Mouse (Mus musculus): Measurements from ENCODE around the gene Wdr24.

Gene Wdr24

DNA sequence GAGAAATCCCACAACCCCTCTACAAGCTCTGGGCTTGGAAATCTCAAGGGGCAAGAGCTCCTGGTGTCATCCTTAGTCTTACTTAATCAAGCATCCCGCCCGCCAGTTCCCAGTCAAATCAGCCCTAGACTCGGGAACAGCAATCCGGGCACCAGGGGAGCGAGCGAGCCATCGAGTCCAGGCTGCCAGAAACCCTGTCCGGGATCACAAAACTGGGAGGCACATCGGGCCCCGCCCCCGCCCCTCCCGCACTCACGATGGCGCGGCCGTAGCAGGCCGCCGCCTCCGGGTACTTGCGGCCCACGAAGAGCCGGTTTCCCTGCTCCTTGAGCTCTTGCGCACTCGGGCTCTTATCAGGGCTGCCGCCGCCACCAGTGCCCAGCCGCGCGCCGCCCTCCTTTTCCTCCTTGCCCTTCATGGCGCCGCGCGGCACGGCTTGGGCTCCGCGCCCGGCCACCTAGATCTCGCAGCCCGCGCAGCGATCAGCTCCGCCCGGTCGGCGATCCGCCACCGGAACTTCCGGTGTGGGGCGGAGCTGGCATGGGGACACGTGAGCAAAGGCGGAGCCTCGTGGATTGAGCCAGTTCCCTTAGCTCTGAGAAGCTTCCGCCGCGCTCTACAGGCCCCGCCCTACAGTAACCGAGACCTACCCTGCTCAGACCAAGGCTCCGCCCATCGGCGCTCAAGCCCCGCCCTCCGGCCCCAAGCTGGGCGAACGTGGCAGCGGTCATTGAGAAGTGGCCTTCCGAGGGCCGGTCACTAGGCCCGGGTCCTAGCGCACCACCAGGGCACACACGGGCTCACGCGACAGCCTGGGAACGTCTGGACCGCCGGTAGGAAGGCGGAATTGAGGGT is 9.2 kb downstream of the Wdr24 start:
- DNase-seq = peak; percentile 100

DNA sequence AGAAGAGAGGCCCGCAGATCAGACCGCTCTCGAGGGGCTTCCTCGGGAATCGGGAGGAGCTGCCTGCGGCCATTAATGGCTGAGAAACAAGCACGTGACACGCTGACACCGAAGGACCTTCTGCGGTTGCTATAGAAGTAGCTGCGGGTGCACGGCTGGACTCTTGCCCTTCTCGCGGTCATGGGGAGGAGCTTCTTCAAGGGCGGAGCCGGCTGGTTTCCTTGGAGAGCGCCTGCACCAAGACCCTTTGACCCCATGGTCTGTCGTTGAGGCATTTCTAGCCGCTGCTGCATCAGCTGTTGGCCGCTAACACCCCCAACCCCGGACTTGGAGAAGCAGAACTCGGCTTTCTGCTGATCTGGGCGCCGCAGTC is 9.8 kb downstream of the Wdr24 start, which contains the start of gene Stub1:
TSS of gene Stub1 (minus strand) at position 114 of the 373 bp plus-strand sequence.
- peak; percentile 96 for DNase-seq

GRCm38 (mm10) chr17:25833961-25834594 is 10.7 kb downstream of the Wdr24 start:
- DNase-seq = peak; percentile 35

DNA sequence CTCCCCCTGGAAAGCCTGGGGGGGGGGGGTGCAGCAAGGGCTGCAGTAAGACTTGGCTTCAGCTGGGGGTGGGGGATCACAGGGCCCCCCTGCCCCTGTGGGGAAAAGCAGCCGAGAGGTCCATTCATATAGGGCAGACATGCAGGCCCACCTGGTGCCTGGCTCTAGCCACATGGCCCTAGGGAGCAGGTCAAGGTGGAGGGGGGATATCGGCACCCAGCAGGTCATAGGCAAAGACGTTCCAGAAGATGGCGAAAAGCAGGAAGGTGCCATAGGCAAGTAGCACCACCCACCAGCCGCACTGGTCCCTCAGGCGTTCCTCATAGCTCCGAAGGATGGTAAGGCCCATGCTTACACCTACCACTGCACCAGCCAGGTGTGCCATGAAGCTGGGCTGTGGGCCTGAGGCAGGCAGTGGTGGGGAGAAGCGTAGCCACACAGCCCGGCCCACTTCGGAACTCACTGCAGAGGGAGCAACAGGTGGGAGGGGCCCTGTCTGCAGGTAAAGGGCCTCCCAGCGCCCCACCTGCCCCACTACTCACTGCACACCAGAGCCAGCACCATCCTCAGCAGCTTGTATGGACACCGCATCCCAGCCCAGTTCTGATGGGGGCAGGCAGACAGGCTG is 11.3 kb downstream of the Wdr24 start:
- no peak for DNase-seq

GRCm38 (mm10) chr17:25835301-25835700 is 11.9 kb downstream of the Wdr24 start:
- no peak for DNase-seq

GRCm38 (mm10) chr17:25835816-25836215 is 12.4 kb downstream of the Wdr24 start:
- DNase-seq = no peak

GRCm38 (mm10) chr17:25836397-25837075 is 13.1 kb downstream of the Wdr24 start:
- DNase-seq = peak; percentile 33

DNA sequence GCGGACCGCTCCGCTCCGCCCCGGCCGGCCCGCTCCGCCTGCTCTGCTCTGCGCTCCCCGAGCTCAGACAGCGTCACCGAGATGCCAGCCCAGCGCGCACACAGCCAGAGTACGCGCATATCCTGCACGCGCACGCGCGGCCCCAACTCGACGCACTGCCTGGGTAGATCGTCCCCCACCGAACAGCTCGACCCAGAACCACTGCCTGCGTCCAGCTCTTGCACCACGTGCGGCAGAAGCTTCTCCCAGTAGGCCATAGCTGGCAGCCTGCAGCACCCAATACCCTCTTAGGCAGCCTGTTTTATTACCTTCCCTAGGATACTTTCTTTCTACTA is 13.6 kb downstream of the Wdr24 start, which contains the start of gene Rhbdl1:
TSS of gene Rhbdl1 (minus strand) at position 220 of the 335 bp plus-strand sequence.
- DNase-seq = peak; percentile 82

DNA sequence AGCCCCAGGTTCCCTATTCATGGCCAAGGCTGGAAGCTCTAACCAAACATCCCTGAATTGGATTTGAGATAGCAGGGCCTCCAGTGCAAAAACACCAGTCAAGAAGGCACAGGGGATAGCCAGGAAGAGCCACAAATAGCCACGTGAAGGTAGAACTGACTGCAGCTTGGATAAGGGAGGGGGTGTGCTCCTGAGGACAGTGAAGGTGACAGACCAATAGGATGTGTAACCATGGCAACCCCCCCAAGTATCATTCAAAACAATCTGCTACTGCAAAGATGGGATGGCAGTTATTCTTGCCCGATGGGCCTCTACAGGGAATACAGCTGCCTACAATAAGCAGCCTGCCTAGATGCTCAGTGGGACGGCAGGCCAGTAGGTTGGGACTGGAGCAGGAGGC is 14.1 kb downstream of the Wdr24 start:
- no peak for DNase-seq

DNA sequence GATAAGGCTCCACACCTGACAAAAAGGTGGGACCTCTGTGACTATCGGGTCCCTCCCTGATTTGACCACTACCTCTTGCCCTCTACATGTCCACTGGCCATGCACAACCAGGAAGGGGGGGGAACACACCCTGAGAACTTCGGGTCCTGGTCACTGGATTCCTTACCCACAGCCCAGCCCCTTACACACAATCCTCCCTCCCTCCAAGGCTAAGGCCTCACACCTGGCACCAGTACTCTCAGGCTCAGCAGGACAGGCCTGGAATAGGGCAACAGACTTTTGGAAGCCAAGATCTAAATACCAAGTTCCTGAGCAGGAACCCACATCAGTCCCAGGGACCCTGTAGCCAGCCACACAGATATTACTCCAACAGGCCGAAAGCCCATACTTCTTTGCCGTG is 15.5 kb downstream of the Wdr24 start:
- DNase-seq = no peak

GRCm38 (mm10) chr17:25839455-25840235 is 16.2 kb downstream of the Wdr24 start:
- DNase-seq = no peak

DNA sequence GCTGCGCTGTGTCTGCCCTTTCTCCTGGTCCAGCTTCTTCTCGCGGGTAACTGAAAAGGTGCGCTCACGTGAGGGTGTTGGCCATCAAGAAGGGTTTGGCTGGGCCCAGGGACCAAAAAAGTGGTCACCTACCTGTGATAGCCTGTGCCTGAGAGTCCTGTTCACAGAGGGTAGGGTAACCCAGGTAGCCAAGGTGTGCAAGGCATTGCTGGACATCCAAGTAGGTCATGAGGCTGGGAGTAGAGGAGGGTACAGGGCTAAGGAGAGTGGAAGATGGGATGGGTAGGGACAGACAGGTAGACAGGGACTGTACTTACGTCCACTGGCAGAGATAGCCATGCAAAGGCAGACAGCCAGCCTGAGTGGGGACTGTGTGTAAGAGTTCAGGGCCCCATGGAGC is 17.1 kb downstream of the Wdr24 start:
- no peak for DNase-seq

DNA sequence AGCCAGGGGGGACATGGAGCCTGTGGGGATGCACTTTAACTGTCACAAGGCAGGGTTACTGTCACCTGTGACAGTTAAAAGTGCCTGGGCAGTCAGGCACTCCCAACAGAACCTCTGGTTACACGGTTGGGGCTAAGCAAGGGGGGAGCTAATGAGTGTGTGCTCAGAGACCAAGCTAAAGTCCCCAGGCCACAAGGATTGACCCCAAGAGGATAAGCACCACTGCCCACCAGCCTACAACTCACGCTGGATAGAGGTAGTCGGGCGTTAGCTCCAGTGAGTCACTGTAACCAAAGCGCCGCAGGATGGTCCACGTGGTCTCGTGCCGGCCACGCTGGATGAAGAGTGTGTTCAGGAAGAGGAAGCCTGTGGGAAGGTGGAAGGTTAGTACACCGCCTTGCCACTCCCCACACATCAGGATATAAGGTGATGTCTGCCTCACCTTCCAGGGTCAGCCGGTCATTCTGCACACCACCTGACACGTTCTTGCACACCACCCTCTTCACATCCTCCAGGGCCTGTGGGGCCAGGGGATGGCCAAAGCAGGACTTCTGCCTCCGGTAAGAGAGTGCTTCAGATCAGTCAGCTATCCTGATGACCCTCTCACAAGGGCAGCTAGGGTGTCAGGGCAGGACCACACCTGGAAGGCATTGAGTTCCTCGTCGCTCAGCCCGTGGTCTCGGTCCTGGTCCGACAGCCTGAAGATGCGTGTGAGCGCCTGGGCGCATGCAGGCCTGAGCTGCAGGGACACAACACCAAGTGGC is 17.9 kb downstream of the Wdr24 start, which contains the start of gene Gm20683:
TSS of gene Gm20683 (minus strand) at position 647 of the 764 bp plus-strand sequence.
- DNase-seq = no peak

DNA sequence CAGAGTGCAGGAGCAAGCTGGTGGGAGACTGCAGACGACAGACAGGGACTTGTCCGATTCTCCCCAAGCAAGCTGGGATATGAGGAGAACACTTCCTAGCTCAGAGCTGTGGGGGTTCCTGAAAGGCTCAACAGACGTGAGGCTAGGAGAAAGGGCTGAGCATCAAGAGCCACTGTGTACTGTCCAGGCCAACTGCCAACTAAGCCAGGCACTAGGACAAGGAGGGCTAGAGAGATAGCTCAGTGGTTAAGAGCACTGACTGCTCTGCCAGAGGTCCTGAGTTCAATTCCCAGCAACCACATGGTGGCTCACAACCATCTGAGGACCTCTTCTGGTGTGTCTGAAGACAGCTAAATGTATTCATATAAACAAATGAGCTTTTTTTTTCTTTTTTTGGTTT is 19.1 kb downstream of the Wdr24 start:
- no peak for DNase-seq

DNA sequence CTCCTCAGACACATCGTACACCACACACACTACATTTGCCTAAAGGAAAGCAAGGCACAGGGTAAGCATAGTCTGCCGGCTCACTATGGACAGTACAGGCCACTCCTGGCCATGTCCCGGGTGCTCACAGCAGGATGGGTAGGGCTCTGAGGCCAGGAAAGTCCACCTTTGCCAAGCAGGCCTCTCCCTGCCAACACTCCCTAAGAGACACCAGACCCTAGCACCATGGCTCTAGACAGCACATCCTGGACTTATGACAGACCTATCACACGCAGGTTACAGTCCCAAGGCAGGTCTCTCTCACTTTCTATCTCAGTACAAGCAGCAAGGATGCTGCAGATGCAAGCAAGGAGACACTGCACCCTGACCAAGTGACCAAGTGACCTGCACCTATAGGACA is 19.7 kb downstream of the Wdr24 start:
- no peak for DNase-seq

DNA sequence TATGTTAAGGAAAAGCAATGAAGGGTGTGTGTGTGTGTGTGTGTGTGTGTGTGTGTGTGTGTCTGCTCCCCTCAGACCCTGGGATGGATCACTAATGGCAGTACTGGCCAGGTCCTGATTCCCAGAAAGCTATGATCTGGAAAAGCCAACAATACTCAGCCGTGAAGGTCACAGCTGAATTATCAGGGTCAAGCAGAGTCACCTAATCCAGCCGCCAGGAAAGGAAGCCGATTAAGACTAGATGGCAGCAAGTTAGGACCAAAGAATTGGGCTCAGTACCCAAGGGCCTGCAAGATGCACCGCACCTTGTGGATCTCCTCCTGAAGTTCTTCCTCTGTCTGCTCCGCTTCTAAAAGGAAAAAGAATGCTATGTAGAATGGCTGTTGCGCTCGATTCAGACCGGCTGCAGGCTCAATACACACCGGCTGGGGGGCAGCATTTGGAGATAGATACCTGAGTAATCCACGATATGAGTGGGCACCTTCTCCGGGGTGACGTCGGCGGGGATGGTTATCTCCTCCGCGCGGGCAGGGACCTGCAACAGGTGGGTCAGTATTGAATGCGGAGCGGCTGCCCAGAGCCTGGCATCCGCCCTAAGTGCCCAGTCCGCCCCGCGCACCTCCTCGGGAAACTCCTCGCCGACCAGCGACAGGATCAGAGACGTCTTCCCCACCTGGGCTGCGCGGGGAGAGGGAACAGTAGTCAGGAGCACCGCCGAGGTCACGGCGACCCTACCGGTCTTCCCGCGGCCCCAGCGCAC is 20.4 kb downstream of the Wdr24 start:
- no peak for DNase-seq

- peak; percentile 98 for DNase-seq
These were observed 21.0 kb downstream of the Wdr24 start, which contains the start of gene Rhot2 for GRCm38 (mm10) chr17:25844396-25844901. Gene Rhot2 (minus strand): TSS chr17:25844851.

GRCm38 (mm10) chr17:25860229-25860628 is 36.8 kb downstream of the Wdr24 start:
- no peak for DNase-seq

DNA sequence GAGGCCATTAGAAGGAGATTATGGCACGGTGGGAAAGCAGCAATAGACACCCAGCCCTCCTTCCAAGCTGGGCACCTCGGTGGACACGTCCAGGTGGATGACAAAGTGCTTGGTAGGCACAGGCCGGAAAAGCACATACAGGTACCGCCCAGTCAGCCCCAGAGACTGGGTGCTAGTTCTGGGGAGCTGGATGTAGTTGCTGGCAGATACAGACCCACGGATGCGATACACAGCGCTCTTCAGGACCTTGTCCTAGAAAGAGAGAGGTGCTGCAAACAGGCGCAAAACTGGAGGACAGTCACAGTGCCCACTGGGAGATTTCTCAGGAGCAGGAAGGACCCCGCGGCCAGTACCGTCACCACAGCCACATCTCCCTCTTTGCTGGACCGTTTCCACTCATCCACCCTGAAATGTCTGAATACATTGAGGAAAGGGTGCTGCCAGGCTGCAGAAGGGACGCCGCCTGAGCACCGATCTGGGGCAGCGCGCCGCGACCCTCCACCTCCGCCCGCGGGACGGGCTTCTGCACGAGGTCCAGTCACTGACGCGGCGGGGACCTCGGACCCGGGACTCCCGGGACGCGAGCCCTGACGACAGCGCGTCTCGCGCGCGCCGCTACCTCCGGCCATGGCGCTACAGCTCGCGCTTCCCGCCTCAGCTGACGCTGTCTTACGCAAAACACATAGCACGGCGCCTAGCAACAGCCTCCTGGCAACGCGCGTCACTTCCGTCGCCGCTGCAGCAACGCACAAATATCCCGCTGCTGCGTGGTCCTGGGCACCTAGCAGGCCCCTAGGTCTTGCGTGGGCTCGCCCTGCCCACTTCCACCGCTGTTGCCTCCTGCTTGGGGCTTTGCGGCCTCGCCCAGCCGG is 37.6 kb downstream of the Wdr24 start, which contains the start of gene Wdr90:
TSS of gene Wdr90 (minus strand) at position 670 of the 872 bp plus-strand sequence.
- DNase-seq = peak; percentile 94

Data from lung, postnatal 10 days (tissue).